ENCODE assay signal across 8 mouse cellular contexts in genomic region chr9:120656976-120657375, GRCm38 (mm10).
DNase-seq lines count a peak whose midpoint lies in the region; ATAC-seq and TF ChIP-seq lines count a peak whose summit lies in the region.
"Had no signal": no experiment of that assay in that cellular context is flagged by ENCODE, and none has a peak within 500 bp of the region (broad histone marks: within the 10 kb centered on the region; RNA-seq: fewer than 3 reads in every experiment).

No protein-coding gene starts in this region.

- no peaks in the 10 kb centered on the region for H3K27me3 ChIP-seq in intestine, embryonic 16.5 days (replicated peaks; ENCODE audit: control insufficient read depth, insufficient read depth, low read length)

- H3K4me1 ChIP-seq in intestine, embryonic 16.5 days (ENCODE audit: control insufficient read depth, insufficient read depth, low read length), result no peaks in the 10 kb centered on the region

- ATAC-seq in intestine, embryonic 16.5 days, result no peak

- H3K4me3 ChIP-seq in layer of hippocampus, adult 2 months, result no peak overlapping the region
- H3K4me3 ChIP-seq in intestine, embryonic 16.5 days (ENCODE audit: low read length), result no peak overlapping the region

- peak in 1 of 2 experiments; percentile 32 for DNase-seq in layer of hippocampus, adult 2 months (ENCODE audit: low spot score in 2 of 2)
- DNase-seq in layer of hippocampus, adult 8-10 months (ENCODE audit: low spot score in 2 of 2), result no peak
- DNase-seq in T-cell, adult 2 months (ENCODE audit: low spot score), result peak; percentile 14
- DNase-seq in embryo, embryonic 10 days (ENCODE audit: low spot score), result peak; percentile 85
- peak; percentile 54 for DNase-seq in lung, postnatal 36 days
- DNase-seq in frontal cortex, postnatal 10 days (ENCODE audit: low spot score in 2 of 2), result no peak

- 20% methylated on average over 5 of the region's 6 CpGs for WGBS in intestine, embryonic 16.5 days

- no peaks in the 10 kb centered on the region for H3K36me3 ChIP-seq in intestine, embryonic 16.5 days (ENCODE audit: control insufficient read depth, insufficient read depth, low read length)

- H3K9ac ChIP-seq in intestine, embryonic 16.5 days (ENCODE audit: low read depth, low read length), result no peak overlapping the region

- H3K27ac ChIP-seq in layer of hippocampus, adult 2 months, result no peak overlapping the region
- H3K27ac ChIP-seq in intestine, embryonic 16.5 days (ENCODE audit: low read length), result no peak overlapping the region
- H3K27ac ChIP-seq: macrophage had no signal

- TF ChIP-seq CTCF in layer of hippocampus, adult 2 months (conservative IDR thresholded peaks at IDR 0.05), result peak; percentile 80

- no peak overlapping the region for H3K4me2 ChIP-seq in intestine, embryonic 16.5 days (ENCODE audit: low read depth, low read length)

- H3K9me3 ChIP-seq in intestine, embryonic 16.5 days (ENCODE audit: control insufficient read depth, low read length), result no peaks in the 10 kb centered on the region

Comparison
In these comparisons a context has a peak if more than half of its experiments do, and no peak if none do; other contexts are left out.
1. DNase-seq: peak in T-cell, adult 2 months (single experiment), embryo, embryonic 10 days (single experiment) and lung, postnatal 36 days (single experiment); none in layer of hippocampus, adult 8-10 months (0 of 2) and frontal cortex, postnatal 10 days (0 of 2).